Mouse (Mus musculus) stomach, postnatal 0 days (tissue): ENCODE measurements at regions not wholly inside any gene's neighbourhood (a gene's known extent, or its start where the extent isn't known, plus 50 kb on each side); places are given as distances from the start of the nearest gene placed in this dataset.

Source experiments
- ATAC-seq: fragments of 200-750 bp; cut with Nextera tagmentation; 2 replicates; pipeline ENCODE4 v1.8.0; 2017; ENCODE audit not compliant: low FRiP score, low TSS enrichment
- DNase-seq: peaks from one replicate; pipeline ENCODE4 v3.0.0-alpha.2; 2016; ENCODE audit warnings: low spot score
- H3K27ac ChIP-seq: fragments of 300-500 bp; sonication (generic); replicated peaks from 2 replicates; pipeline ENCODE4 v1.5.1; 2014; ENCODE audit warnings: mild to moderate bottlenecking, control low read depth
- H3K27me3 ChIP-seq: fragments of 300-500 bp; sonication (generic); 2 replicates; pipeline ENCODE4 v1.6.1; 2014; ENCODE audit warnings: low read length; ENCODE audit not compliant: control insufficient read depth, insufficient read depth
- H3K36me3 ChIP-seq: fragments of 300-500 bp; sonication (generic); 2 replicates; pipeline ENCODE4 v1.6.1; 2014; ENCODE audit warnings: low read length, mixed read lengths; ENCODE audit not compliant: control insufficient read depth, insufficient read depth
- H3K4me1 ChIP-seq: fragments of 300-500 bp; sonication (generic); replicated peaks from 2 replicates; pipeline ENCODE4 v1.6.1; 2014; ENCODE audit warnings: antibody characterized with exemption; ENCODE audit not compliant: control insufficient read depth, insufficient read depth
- H3K4me2 ChIP-seq: fragments of 300-500 bp; sonication (generic); replicated peaks from 2 replicates; pipeline ENCODE4 v1.6.1; 2014; ENCODE audit warnings: low read depth, mild to moderate bottlenecking, control low read depth, moderate library complexity
- H3K4me3 ChIP-seq: fragments of 300-500 bp; sonication (generic); 2 replicates; pipeline ENCODE4 v1.5.1; 2014; ENCODE audit warnings: low read depth, low read length, control low read depth
- H3K9ac ChIP-seq: fragments of 300-500 bp; sonication (generic); 2 replicates; pipeline ENCODE4 v1.6.1; 2014; ENCODE audit warnings: mild to moderate bottlenecking, low read length, control low read depth, mixed read lengths
- H3K9me3 ChIP-seq: fragments of 300-500 bp; sonication (generic); 2 replicates; pipeline ENCODE4 v1.6.1; 2016; ENCODE audit warnings: low read length; ENCODE audit not compliant: control insufficient read depth
- CTCF ChIP-seq: IDR thresholded peaks from 2 replicates; pipeline ENCODE4 v1.5.1; 2016; ENCODE audit warnings: antibody characterized with exemption, low read depth, mild to moderate bottlenecking, moderate library complexity
- EP300 ChIP-seq: optimal IDR thresholded peaks from 2 replicates; pipeline ENCODE3; 2016; ENCODE audit warnings: antibody characterized with exemption
- WGBS: fragments of 180-500 bp; shearing (Covaris S2); extraction: QIAGEN DNeasy Blood & Tissue Kit; methylation state at CpG from one replicate; pipeline ENCODE4 v1.1.7; 2014; 5-methylcytosine and 5-hydroxymethylcytosine counted together

DNA sequence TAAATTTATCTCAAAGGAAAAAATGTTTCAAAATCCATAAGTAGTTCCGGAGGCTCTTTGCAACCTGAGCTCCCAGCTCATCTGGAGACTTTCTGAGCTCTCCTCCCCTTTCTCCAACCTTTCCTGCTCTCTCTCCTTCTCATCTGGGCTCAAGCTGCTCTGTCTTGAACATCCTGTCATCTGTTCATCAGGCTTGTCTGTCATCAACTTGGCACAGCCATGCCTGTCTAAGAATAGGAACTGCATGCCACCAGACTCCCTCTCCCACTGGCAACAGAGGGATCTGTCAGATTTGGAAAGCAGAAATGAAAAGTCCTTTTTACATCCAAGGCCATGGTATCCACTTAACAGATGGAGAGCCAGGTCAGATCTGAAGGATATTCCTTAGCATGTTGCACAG lies 115.3 kb upstream of the Cachd1 start:
- H3K4me1 ChIP-seq, result no peaks in the 10 kb centered on the region
- TF ChIP-seq CTCF (no peak), EP300 (no peak)
- no peak overlapping the region for H3K27ac ChIP-seq
- H3K9me3 ChIP-seq, result no peaks in the 10 kb centered on the region
- H3K4me2 ChIP-seq, result no peak overlapping the region
- no peak overlapping the region for H3K4me3 ChIP-seq
- H3K27me3 ChIP-seq, result no peaks in the 10 kb centered on the region
- 58% methylated on average over 1 of the region's 1 CpGs for WGBS
- H3K9ac ChIP-seq, result no peak overlapping the region
- ATAC-seq (no peak), DNase-seq (no peak)
- no peaks in the 10 kb centered on the region for H3K36me3 ChIP-seq

DNA sequence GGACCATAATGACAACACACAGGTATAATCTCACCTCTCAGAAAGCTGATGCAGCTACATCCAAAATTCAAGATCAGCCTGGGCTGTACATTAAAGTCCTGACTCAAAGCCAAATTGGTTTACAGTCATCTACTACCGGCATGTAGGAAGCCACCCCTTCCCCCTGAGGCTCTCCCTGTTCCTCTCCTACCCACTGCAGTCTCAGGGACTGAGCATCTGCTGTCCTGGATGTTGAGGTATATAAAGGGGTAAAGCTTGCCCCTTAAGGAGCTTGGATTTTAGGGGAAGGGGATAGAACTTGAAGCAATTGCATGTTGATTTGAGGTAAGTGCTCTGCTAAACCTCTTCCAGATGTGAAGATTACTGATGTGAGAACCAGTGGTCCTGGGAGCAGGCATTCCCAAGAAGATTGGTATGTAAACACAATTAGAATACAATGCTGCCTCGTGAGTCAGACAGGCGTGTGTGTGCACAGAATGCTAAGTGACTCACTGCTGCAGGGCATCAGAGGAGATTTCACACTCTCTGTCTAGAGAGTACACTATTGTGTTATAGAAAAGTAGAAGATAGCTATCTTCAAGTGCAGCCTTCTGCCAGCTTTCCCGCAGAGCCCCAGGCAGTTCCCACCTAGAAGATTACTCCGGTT lies 111.7 kb upstream of the Cachd1 start:
- no peak overlapping the region for H3K4me2 ChIP-seq
- H3K4me1 ChIP-seq, result no peaks in the 10 kb centered on the region
- H3K27ac ChIP-seq, result no peak overlapping the region
- H3K4me3 ChIP-seq, result no peak overlapping the region
- ATAC-seq (0 out of 2 replicates have a peak, but pooled peaks have one; percentile 45), DNase-seq (no peak)
- H3K9me3 ChIP-seq, result no peaks in the 10 kb centered on the region
- no peak for TF ChIP-seq EP300
- TF ChIP-seq CTCF, result no peak
- 16% methylated on average over 5 of the region's 5 CpGs for WGBS
- H3K9ac ChIP-seq, result no peak overlapping the region
- no peaks in the 10 kb centered on the region for H3K36me3 ChIP-seq
- no peaks in the 10 kb centered on the region for H3K27me3 ChIP-seq

DNA sequence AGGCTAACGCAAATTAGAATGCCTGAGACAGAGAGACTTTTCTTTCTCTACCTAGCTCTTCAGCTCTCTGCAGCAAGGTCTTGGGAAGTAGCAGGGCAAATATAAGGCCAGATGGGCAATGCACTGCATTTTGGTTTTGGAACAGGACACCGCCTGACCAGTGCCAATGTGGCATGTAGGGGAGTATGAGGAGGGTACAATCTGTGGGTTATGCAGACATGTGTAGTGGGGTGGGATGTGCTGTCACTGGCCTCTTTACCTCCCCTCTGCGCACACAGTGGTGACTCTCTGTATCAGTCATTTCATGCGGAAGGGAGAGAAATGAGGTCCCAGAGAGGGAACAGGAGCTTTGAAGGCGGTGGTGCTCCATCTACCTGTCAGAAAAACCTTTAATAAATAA lies 105.9 kb upstream of the Cachd1 start:
- Histone ChIP-seq H3K9ac (no peak overlapping the region), H3K27ac (no peak overlapping the region), H3K27me3 (no peaks in the 10 kb centered on the region), H3K9me3 (no peaks in the 10 kb centered on the region), H3K36me3 (no peaks in the 10 kb centered on the region), H3K4me2 (no peak overlapping the region), H3K4me1 (no peaks in the 10 kb centered on the region), H3K4me3 (no peak overlapping the region)
- ATAC-seq (no peak), DNase-seq (no peak)
- 63% methylated on average over 5 of the region's 5 CpGs for WGBS
- no peak for TF ChIP-seq CTCF
- TF ChIP-seq EP300, result no peak

DNA sequence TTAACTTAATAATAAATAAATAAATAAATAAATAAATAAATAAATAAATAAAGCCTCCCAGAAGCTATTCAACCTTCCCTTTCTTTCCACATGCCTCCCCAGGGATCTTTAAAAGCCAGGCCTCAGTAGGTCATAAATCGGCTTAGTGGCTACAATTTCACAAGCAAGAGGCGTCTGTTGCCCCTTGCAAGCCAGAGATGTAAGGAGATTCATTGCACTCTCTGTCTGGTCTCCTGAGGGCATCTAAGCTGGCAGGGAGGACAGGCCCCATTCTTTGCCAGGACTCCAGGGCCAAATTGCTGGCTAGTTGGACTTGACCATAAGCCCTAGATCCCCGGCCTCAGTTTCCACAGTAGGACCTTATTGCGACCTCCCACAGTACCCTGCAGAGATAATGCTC lies 101.6 kb upstream of the Cachd1 start:
- Histone ChIP-seq H3K4me3 (no peak overlapping the region), H3K36me3 (no peaks in the 10 kb centered on the region), H3K4me2 (no peak overlapping the region), H3K27me3 (no peaks in the 10 kb centered on the region), H3K27ac (no peak overlapping the region), H3K4me1 (no peaks in the 10 kb centered on the region), H3K9me3 (no peaks in the 10 kb centered on the region), H3K9ac (no peak overlapping the region)
- no peak for ATAC-seq
- TF ChIP-seq EP300 (no peak), CTCF (no peak)
- 89% methylated on average over 4 of the region's 4 CpGs for WGBS
- no peak for DNase-seq

DNA sequence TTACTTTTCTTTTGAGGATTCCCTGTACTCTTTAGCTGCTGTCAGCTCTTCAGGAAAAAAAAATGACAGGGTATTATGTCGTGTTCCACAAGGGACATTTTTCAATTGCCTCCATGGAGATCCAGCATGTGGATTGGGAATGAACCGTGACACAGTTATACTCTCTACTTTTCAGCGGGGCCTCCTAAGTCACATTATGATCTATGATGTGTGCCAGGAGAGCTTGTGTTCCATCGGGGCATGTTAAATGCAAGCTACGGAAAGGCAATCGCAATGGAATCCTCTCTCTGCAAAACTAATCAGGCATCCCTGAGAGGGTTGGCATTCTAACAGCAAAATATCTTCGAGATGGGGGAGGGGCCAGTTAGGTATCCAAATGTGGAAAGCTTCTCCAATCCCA lies 92.7 kb upstream of the Cachd1 start:
- H3K9me3 ChIP-seq, result no peaks in the 10 kb centered on the region
- H3K4me1 ChIP-seq, result no peaks in the 10 kb centered on the region
- no peak overlapping the region for H3K9ac ChIP-seq
- H3K27me3 ChIP-seq, result no peaks in the 10 kb centered on the region
- H3K36me3 ChIP-seq, result no peaks in the 10 kb centered on the region
- DNase-seq, result no peak
- no peak for TF ChIP-seq EP300
- no peak for TF ChIP-seq CTCF
- H3K27ac ChIP-seq, result no peak overlapping the region
- no peak overlapping the region for H3K4me3 ChIP-seq
- WGBS, result 78% methylated on average over 7 of the region's 7 CpGs
- H3K4me2 ChIP-seq, result no peak overlapping the region
- no peak for ATAC-seq

DNA sequence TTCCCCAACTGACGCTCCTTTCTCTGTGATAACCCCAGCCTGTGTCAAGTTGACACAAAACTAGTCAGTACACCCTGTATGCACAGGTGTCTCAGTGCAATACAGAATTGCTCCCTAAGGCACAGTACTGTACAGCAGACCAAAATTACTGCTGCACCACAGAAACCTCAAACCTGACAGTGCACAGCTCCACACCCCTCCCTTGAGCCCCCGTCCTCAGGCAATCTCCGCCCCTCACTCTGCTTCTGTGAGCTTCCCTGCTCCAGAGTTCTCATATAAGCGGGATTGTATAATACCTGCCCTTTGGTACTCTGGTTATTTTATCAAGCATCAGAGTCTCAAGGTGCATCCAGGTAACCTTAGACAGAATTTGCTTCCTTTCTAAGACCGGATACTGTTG lies 76.5 kb upstream of the Cachd1 start:
- TF ChIP-seq CTCF (no peak), EP300 (no peak)
- Histone ChIP-seq H3K4me1 (no peaks in the 10 kb centered on the region), H3K9ac (no peak overlapping the region), H3K27me3 (no peaks in the 10 kb centered on the region), H3K36me3 (no peaks in the 10 kb centered on the region), H3K9me3 (no peaks in the 10 kb centered on the region), H3K27ac (no peak overlapping the region), H3K4me2 (no peak overlapping the region), H3K4me3 (no peak overlapping the region)
- no peak for ATAC-seq
- WGBS, result 58% methylated on average over 5 of the region's 5 CpGs
- DNase-seq, result no peak
